Mouse (Mus musculus) heart, postnatal 0 days (tissue): ENCODE measurements around the gene Snx29.

Experiments
- CTCF ChIP-seq: IDR thresholded peaks from 2 replicates; pipeline ENCODE4 v1.5.1; 2016; ENCODE audit warnings: antibody characterized with exemption, control low read depth, low read depth
- EP300 ChIP-seq: IDR thresholded peaks from 2 replicates; pipeline ENCODE4 v1.6.1; 2016; ENCODE audit warnings: antibody characterized with exemption, low read depth

- TF ChIP-seq CTCF, result no peak
- TF ChIP-seq EP300, result no peak
Measured at GRCm38 (mm10) chr16:11425279-11425678, 102.6 kb downstream of the Snx29 start.
